Mouse (Mus musculus): ENCODE results near the gene Pou4f1.

DNA sequence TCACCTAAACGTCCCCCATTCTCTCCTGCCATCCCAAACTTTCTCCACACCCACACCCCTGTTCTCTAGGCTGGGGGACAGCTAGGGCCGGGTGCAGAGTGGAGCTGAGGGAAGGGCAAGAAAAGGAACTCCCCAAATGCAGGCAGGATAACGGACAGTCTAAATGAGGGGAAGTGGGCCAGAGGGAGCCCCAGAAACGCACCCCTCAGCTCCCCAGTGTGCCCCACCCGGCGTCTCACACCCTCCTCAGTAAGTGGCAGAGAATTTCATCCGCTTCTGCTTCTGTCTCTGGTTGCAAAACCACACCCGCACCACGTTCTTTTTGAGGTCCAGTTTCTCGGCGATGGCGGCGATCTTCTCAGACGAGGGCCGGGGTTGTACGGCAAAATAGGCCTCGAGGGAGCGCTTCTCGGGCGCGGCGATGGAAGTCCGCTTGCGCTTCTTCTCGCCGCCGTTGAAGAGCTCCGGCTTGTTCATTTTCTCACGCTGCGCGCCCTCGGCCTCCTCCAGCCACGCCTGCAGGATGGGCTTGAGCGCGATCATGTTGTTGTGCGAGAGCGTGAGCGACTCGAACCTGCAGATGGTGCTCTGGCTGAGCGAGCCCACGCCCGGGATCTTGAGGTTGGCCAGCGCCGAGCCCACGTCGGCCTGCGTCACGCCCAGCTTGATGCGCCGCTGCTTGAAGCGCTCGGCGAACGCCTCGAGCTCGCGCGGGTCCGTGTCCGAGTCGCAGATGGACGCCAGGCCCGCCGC lies 2.1 kb downstream of the Pou4f1 start:
- TF ChIP-seq CTCF (IDR thresholded peaks at IDR 0.05; ENCODE audit: extremely low read depth, insufficient read depth, low read length): no peak
- no peak for TF ChIP-seq POLR2A (IDR thresholded peaks at IDR 0.05; ENCODE audit: extremely low read depth, insufficient read depth, low read length)
